Mouse (Mus musculus) kidney, adult 11 months (tissue): ENCODE data around the gene Dalrd3.

Source experiments
- DNase-seq: peaks from one replicate; pipeline ENCODE4 v3.0.0; 2022

Dalrd3 gene

DNA sequence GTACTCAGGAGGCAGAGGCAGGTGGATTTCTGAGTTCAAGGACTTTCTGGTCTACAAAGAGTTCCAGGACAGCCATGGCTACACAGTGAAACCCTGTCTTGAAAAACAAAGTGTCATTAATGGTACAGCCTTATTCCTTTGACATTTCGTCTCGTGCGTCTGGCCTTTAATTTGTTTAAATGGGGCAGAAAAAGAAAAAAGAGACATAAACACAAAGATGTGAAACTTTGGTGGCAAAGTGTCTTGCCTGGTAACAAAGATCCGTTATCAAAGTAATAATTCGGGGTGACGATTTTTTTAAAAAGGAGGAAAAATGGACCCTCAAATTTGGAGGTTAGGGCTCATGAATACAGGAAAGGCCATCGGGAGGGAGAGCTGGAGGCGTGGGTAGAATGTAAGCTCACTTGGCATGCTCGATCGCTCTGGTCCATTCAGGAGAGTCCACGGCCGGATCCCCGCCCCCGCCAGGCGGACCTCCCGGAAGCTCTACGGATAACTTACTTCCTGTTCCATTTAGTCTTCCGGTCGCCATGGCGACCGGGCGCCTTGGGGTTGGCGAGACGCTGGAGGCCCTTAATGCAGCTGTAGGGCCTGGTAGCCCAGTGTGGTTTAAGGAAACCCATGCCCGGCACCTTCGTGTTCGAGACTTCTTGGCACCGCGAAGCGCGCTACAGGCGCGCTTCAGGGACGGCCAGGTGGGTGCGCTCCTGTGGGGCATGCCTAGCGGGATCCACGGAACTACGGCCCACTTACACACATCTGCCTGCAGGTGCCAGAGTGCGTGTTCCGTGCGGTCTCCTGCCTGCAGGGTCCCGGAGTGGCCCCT, at the start of gene Dalrd3:
Gene Dalrd3 (plus strand): TSS at position 506 of the 826 bp plus-strand sequence.
- peak; percentile 96 for DNase-seq

DNA sequence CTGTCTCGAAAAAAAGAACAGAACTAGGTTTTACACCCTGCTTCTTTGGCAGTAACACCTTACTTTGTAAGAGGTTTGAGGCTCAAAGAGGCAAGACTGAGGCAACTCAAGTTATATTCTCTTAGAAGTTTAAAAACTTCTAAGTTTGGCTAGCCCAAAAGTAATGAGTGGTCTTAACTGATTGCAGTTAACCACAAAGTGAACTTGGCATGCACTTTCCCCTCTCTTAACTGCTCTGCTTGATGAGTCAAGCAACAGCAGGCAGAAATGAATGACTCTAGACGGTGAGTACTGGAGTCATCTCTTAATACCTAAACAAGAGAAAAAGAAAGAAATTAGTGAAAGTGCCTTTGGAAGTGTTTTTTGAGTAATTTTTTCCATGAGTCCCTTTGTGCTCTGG, 48.1 kb upstream of the Dalrd3 start:
- DNase-seq: no peak

DNA sequence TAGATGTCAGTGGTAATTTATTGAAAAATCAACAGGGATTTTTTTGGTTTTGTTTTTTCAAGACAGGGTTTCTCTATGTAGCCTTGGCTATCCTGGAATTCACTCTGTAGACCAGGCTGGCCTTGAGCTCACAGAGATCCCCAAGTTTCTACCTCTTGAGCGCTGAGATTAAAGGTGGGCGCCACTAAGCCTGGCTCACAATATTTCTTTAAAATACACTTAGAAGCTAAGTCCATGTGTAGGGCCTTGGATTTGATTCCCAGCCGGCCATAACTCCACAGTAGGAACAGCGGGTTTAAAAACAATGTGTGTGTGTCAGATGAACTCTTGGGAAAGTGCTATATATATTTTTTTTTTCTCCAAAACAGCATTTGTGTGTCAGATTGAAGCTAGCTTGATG, 46.3 kb upstream of the Dalrd3 start:
- DNase-seq: no peak

DNA sequence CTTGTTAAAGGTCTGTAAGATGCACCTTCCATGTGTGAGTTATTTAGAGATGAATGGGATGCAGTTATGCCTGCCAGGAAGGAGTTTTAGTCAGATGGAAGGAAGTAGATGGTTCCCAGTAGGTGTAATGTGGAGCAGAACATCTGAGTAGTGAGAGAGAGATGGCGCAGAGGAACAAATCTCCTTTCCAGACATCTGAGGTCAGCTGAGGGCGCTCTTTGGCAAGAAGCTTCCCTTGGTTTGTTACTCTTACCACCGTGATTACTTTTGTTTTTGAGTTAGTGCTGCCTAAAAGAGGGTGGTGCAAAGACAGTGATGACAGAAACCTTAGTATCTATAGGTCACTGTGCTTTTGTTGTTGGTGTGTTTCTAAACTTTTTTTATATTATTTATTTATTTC, 44.3 kb upstream of the Dalrd3 start:
- DNase-seq: no peak

DNA sequence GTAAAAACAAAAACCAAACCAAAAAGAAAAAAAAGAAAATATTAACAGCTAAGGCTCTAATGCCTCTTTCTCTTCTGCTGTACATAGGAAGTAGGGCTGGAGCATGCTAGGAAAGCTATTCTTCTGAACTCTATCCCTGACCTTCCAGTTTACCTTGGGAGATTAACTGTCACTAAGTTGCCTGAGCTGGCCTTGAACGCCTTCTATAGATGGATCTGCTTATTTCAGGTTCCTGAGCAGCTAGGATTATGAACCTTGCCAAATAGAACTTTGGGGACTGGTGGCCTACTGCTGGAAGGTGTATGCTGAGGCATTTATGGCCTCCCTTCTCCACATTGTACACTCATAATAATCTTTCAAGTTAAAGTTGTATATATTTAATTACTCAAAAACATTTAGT, 38.7 kb upstream of the Dalrd3 start:
- no peak for DNase-seq

DNA sequence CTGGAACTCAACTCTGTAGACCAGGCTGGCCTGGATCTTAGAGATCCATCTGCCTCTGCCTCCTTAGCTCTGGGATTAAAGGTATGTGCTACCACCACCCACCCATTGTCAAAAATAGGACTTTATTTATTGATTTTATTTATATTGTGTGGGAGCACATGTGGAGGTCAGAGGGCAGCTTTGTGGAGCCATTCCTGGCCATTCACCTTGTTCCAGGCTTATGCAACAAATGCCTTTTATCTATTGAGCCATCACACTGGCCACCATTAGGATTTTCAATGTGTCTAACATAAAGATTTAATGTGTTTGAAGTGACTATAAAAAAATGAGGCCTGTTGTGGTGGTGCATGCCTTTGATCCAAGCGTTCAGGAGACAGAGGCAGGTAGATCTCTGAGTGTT, 38.2 kb upstream of the Dalrd3 start:
- no peak for DNase-seq

DNA sequence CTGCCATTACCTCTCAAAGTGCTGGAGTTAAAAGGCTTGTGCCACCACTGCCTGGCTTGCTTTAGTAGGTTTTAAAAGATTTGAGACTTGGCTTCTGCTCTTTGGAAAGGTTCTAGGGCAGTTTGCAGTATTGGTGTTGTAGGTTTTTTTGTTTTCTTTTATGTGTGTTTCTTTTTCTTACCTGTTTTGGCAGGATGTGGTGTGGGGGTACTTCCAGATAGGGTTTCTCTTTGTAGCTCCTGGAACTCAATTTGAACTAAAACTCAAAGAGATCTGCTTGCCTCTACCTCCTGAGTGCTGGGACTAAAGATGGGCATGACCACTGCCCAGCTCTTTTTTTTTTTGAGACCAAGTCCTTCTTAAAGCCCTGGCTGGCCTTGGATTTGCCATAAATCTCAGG, 28.8 kb upstream of the Dalrd3 start:
- no peak for DNase-seq

DNA sequence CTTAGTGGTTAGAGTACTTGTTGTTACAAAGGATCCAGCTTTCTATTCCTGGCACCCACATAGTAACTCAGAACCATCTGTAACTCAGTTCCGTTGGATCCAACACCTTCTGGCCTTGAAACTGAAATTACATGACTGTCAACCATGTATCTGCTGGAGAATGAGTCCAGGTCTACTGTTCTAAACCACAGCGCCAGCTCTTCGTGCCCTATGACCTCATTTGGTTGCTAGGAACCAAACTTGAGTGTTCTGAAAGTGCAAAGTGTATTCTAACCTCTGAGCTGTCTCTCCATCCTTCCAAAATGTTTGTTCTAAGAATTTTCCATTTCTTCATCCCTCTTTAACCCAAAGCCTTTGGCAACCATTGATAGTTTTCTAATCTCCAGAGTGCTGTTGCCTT, 23.7 kb upstream of the Dalrd3 start:
- no peak for DNase-seq

DNA sequence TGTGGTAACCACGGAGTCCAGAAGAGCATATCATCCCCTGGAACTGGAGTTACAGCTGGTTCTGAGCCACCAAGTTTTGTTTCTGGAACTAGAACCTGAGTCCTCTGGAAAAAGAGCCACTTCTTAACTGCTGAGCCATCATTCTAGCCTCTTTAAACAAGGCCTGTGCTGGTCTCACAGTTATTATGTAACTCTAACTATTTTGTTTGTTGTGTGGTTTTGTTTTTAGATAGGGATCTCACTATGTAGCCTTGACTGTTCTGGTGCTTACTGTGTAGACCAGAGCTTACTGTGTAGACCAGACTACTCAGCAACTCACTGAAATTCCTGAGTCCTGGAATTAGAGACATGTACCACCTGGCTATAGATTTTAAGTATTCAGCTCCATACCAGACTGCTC, 22.8 kb upstream of the Dalrd3 start:
- no peak for DNase-seq

DNA sequence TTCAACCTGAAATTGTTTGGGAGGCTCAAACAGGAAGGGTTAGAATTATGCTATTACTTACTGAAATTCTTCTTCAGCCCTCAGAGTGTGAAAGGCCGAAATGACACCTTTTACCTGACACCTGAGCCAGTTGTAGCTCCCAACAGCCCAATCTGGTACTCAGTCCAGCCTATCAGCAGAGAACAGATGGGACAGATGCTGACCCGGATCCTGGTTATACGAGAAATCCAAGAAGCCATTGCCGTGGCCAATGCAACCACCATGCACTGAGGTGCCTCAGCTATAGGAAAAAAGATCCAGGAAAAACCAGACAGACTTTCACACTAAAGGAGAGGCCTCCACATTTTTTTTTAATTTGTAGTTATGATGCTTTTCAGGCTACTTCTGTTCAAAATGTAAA, 10.5 kb upstream of the Dalrd3 start:
- DNase-seq: no peak

DNA sequence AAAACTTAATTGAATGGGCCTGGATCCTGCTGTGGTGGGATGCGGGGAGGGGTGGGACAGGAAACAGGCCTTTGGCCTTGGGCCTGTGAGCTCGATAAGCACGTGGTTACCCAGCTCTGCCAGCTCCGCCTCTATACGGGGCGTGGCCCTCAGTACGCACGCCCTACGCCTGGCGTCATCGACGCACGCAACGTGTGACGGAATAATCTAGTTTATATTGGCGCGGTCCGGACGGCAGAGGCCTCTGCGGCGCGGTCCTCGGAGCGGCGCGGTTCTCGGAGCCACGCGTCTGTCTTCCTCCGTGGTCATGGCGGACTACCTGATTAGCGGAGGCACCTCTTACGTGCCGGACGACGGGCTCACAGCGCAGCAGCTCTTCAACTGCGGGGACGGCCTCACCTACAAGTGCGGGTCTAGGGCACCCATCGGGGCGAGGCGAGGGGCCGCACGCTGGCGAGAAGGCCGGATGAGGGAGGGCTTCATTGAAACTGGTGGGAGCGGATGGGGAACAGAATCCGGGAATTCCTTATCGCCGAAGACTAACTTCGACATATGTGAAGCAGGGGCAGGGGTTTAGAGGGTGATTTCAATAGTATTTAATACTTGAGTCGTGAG, 9.4 kb upstream of the Dalrd3 start, which contains the start of gene Impdh2:
Gene Impdh2 (plus strand): TSS at position 60 of the 615 bp plus-strand sequence.
- DNase-seq: peak; percentile 95

DNA sequence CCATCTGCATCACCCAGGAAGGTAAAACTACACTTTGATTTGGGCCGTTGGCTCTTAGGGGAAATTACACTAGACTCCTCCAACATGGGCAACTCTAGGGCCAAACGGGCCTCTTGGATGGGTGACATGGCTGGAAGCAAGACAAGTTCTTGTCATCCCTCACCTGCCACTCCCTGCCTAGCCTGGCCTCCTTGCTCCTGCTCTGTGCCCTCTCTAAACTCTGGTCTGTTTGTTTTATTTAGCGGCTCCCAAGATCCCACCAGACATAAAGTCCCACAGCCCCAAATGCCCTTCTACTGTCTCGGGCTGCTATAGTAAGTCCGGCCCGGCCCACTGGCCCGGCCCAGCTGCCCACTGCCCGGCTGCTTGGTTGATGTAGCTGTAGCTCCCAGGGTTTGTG, 6.0 kb upstream of the Dalrd3 start:
- no peak for DNase-seq

DNA sequence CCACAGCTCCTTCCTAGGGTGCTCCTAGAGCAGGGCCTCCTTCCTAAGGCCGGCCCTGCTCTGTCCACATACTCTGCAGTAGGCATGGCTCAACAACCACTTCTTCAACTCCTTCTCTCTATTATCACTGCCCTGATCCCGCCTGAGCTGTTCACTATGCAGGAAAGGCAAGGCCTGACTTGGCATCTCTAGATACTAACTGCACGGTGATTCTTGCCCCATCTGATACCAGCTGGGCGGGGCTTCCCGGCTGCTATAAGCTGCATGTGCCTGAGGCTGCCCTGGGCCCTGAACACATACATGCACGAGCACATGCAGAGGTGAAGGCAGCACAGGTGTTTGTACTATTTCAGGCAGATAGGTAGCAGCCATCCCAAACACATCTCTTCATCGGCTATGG, 5.6 kb upstream of the Dalrd3 start:
- DNase-seq: no peak

DNA sequence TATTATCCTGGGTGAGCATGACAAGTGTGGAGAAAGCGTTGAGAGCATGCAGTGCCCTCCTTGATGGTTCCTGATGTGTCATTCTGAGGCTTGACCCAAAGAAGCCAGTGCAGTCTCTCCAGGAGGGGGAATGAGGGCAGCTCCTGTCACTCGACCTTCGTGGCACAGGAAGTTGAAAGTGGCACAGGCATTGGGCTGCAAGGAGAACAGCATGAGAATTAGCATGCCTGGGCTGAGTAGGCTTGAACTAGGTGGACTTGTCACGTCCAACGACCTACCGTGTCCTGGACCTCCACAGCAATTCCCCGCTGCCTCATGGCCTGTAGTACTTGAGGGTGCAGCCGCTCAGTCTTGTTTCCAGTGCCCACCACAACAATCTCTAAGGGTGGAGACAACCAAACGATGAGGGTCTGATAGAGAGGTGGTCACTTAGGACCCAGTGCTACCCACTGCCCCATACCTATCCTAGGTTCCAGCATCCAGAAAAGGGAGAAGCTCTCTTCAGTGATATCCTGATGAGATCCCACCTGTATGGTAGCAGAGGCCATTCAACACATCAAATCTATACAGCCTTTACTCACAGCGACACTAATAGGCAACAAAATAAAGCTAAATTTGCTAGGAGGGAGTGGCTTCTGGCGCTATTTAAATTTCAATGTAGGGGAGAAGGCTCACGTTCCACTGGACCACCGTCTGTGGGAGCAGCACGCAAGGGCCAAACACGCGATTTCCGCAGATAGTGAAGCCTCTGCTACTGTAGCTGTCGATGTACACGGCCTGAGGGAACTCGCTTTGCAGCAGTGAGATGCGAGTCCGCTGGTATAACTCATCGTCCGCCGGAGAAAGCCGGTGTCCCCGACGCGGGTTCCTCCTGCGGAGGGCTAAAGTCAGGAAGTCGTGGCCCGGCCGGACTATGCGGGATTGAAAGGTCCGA, 3.5 kb upstream of the Dalrd3 start:
- no peak for DNase-seq

DNA sequence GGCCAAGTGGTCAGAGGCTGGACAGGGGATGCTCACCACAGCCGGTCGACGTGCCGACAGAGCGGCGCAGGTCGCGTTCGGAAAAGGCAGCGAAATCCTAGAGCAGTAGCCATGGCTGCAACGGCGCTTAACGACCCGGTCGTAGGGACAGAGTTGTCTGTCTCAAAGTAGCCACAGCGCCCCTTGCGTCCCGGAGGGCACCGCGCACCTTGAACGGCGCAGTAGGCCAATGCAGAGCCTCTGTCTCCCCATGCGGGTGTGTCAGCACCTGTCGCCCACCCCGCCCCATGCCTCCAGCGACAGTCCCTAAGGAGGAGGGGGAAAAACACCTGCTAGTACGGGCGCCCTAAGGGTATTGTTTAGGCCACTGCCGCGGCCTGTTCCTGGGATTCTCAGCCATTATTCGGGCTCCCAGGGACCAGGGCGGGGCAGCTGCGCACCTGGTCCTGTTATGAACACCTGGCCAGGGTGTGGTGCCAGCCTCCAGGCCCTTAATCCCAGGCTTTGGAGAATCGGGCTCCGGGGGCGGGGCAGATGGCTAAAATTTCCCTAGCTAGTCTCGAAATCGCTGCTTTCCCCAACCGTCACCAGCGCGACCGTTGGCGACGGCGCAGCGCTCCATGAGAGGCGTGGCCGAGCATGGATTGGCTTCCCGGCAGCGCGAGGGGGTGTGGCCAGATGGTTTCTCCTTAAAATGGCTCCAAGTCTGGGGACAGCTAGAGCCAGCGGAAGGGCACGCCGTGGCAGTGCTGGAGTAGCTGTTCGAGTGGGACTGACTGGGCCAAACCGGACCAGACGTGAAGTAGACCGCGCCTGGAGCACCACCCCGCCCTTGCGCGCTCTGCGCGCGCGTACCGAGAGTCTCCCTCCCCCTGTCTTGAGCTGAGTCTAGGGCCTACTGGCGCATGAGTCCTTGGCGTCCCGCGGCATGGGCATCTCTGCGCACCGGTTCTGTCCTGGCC, 2.6 kb upstream of the Dalrd3 start, which contains the start of gene Ndufaf3:
Gene Ndufaf3 (minus strand): TSS at position 620 of the 962 bp plus-strand sequence.
- peak; percentile 96 for DNase-seq

DNA sequence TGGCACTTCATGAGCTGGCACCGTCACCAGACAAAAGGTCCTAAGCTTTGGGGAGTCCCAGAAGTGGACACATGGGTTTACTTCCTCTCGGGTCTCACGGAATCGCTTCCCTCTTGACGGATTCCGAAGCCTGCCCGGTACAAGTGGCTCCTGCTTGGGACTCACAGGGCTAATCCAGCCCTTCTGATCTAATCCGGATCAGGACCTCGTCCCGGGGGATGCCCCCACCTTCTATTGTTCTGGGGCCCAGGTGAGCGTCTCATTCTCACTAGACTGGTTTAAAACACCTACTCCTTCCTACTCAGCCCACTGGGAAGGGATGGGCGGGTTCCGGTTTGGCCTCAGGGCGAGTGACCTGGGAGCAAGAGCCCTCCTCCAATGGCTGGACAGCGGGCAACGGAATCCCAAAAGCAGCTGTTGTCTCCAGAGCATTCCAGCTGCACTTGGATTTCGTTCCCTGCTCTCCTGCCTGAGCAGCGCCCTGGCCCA, 1.7 kb upstream of the Dalrd3 start:
- DNase-seq: no peak

DNA sequence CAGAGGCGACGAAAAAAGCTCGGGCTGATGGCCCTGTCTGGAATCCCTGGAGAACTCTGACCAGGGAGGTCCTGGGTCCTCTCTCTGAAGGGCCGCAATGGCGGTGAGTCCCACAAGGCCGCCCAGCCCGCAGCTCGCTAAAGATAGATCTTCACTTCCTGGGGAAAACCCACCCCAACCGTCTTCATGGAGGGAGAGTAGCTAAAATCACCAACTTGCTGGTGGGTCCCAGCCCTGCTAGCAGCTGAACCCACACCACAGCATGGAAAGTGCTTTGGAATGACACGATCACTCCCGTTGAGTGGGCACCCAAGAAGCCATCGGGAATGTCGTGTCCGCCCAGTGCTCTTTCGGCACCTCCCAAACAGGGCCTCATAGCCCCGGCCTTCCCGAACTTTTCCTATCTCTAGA, 1.2 kb upstream of the Dalrd3 start:
- DNase-seq: no peak

DNA sequence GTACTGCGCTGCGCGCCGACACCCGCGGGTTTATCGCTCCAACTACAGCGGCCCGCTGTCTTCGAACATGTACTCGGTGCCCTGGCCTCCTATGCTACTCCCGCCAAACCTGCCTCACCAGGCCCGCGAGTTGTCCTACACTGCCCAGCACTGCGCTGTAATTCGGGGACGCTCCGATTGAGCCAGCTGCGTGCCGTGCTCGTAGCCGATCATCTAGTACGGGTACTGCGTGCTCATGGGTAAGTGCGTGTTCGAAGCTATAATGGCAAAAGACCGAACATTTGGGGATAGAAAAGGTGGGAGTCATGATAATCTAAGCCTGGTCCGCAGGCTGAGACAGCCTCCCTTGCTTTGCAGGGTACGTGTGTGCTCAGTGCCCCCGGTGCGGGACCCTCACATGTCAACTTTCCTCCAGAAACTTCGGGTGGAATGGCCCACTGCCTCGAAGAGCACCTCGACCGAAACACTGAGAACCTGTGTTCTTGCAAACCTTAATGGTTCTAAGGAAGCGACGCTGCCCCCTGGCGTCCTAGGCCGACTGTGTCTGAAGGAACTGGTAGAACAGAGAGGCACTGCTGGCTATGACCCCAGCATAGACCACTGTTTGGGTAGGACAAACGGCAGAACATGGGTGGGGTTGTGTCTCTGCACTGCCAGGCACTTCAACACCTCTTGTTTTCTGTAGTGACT, 666 bp downstream of the Dalrd3 start:
- peak; percentile 78 for DNase-seq

DNA sequence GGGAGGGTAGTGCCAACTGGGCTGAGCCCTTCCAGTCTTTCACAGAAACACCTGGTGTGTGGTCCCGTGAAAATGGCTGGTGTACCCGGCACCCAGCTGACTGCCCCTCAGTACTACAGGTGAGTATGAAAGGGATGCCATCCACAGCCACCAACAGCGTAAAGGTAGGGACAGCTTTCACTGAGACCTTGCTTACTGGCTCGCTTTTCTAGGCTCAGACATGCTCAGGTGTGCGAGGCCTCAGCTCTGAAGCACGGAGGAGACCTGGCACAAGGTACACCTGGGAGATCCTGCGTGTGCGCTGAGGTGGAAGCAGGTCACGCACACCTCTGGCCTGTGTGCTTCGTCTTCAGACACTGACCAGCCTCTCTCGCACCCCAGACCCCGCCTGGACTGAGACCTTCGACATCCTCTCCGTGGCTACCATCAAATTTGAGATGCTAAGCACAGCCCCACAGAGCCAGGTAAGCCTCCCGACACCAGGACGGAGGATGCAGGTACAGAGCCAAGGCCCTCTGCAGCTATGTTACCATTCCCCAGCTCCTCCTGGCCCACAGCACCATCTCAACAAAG, 1.8 kb downstream of the Dalrd3 start:
- no peak for DNase-seq

DNA sequence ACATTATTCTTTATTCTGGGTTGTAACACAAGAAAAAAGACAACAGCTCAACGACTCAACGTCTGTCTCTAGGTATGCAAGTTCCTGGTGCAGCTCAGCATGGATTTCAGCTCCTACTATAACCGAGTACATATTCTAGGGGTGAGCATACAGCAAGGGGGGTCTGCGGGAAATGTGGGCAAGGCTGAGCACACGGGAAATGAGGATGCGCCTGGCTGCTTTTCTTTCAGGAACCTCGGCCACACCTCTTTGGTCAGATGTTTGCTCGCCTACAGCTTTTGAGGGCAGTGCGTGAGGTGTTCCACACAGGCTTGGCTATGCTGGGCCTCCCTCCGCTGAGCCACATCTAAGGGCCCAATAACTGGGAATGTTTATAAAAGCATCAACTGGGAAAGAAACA, 2.6 kb downstream of the Dalrd3 start:
- no peak for DNase-seq
